Comparison of ENCODE assay signal across 14 mouse cellular contexts in the genomic region with DNA sequence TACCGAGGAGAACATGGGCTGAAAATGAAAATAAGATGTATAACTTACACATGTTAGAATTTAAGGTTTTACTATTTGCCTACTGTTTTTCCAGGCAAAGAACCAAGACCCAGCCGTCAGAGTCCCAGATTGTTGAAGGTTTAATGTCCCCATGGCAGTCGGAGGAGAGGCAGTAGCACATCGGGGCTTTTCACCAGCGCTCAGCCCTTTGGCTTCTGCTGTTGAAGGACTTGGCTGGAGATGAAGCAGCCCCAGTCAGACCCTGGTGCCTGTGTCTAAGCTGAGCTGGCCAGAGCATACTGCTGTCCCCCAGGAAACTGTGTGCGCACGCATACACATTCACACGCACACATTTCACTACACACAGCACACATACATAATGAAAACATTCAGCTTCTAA.
DNase-seq lines count a peak whose midpoint lies in the region; ATAC-seq and TF ChIP-seq lines count a peak whose summit lies in the region.
"Had no signal": no experiment of that assay in that cellular context is flagged by ENCODE, and none has a peak within 500 bp of the region (broad histone marks: within the 10 kb centered on the region; RNA-seq: fewer than 3 reads in every experiment).

No protein-coding gene starts in this region.

- no peak for TF ChIP-seq CTCF in midbrain, postnatal 0 days (IDR thresholded peaks at IDR 0.05)

- WGBS in heart, embryonic 11.5 days (ENCODE audit: insufficient replicate concordance): 84% methylated on average over 8 of the region's 8 CpGs
- WGBS in midbrain, postnatal 0 days: 76% methylated on average over 8 of the region's 8 CpGs
- 85% methylated on average over 8 of the region's 8 CpGs for WGBS in midbrain, embryonic 15.5 days

- no peak overlapping the region for H3K27ac ChIP-seq in heart, embryonic 11.5 days (ENCODE audit: low read depth, low read length)
- no peak overlapping the region for H3K27ac ChIP-seq in midbrain, postnatal 0 days (ENCODE audit: low read depth, low read length)
- H3K27ac ChIP-seq in midbrain, embryonic 15.5 days: no peak overlapping the region
- H3K27ac ChIP-seq: intestine, embryonic 15.5 days; liver, embryonic 12.5 days; neural tube, embryonic 12.5 days had no signal

- H3K4me2 ChIP-seq in heart, embryonic 11.5 days: no peak overlapping the region
- no peak overlapping the region for H3K4me2 ChIP-seq in midbrain, postnatal 0 days (ENCODE audit: low read depth, low read length, poor library complexity, severe bottlenecking)
- no peak overlapping the region for H3K4me2 ChIP-seq in midbrain, embryonic 15.5 days
- H3K4me2 ChIP-seq: intestine, embryonic 15.5 days; liver, embryonic 12.5 days; neural tube, embryonic 12.5 days had no signal

- H3K9ac ChIP-seq in heart, embryonic 11.5 days (ENCODE audit: low read depth, low read length): no peak overlapping the region
- H3K9ac ChIP-seq in midbrain, postnatal 0 days (replicated peaks; ENCODE audit: low read length, poor library complexity, severe bottlenecking): no peak overlapping the region
- no peak overlapping the region for H3K9ac ChIP-seq in midbrain, embryonic 15.5 days
- H3K9ac ChIP-seq: intestine, embryonic 15.5 days; liver, embryonic 12.5 days; neural tube, embryonic 12.5 days had no signal

- no peaks in the 10 kb centered on the region for H3K9me3 ChIP-seq in heart, embryonic 11.5 days (replicated peaks; ENCODE audit: control insufficient read depth, low read length)
- H3K9me3 ChIP-seq in midbrain, postnatal 0 days (ENCODE audit: low read length): no peaks in the 10 kb centered on the region
- H3K9me3 ChIP-seq in midbrain, embryonic 15.5 days: no peaks in the 10 kb centered on the region
- H3K9me3 ChIP-seq: intestine, embryonic 15.5 days; liver, embryonic 12.5 days; neural tube, embryonic 12.5 days had no signal

- DNase-seq in heart, postnatal 4 days: peak; percentile 24
- peak; percentile 36 to 50 for DNase-seq in kidney, postnatal 4 days
- no peak for DNase-seq in kidney, adult 18-20 months
- peak; percentile 39 for DNase-seq in midbrain, postnatal 0 days (ENCODE audit: low spot score)
- DNase-seq in gastrocnemius, adult 18-20 months (ENCODE audit: low spot score): no peak
- DNase-seq: right cerebral cortex, postnatal 4 days; thymus, adult 2 months had no signal

- H3K27me3 ChIP-seq in heart, embryonic 11.5 days (ENCODE audit: control insufficient read depth, insufficient read depth, low read length): no peaks in the 10 kb centered on the region
- H3K27me3 ChIP-seq in midbrain, postnatal 0 days (ENCODE audit: insufficient read depth, low read length): no peaks in the 10 kb centered on the region
- H3K27me3 ChIP-seq in midbrain, embryonic 15.5 days (replicated peaks): no peaks in the 10 kb centered on the region
- H3K27me3 ChIP-seq: intestine, embryonic 15.5 days; liver, embryonic 12.5 days; neural tube, embryonic 12.5 days had no signal

- H3K4me1 ChIP-seq in heart, embryonic 11.5 days (ENCODE audit: control insufficient read depth, insufficient read depth, low read length): no peaks in the 10 kb centered on the region
- no peaks in the 10 kb centered on the region for H3K4me1 ChIP-seq in midbrain, postnatal 0 days (ENCODE audit: insufficient read depth, low read length)
- H3K4me1 ChIP-seq in midbrain, embryonic 15.5 days: no peaks in the 10 kb centered on the region
- H3K4me1 ChIP-seq: neural tube, embryonic 12.5 days had no signal

- no peak for ATAC-seq in heart, embryonic 11.5 days (replicated peaks; ENCODE audit: insufficient number of reproducible peaks, low FRiP score, low TSS enrichment)
- ATAC-seq in midbrain, postnatal 0 days (ENCODE audit: low FRiP score): 0 out of 2 replicates have a peak, but pooled peaks have one; percentile 20
- ATAC-seq in midbrain, embryonic 15.5 days (replicated peaks): no peak
- ATAC-seq: forebrain, embryonic 14.5 days; intestine, embryonic 15.5 days; liver, embryonic 12.5 days had no signal

- no peaks in the 10 kb centered on the region for H3K36me3 ChIP-seq in heart, embryonic 11.5 days (ENCODE audit: control insufficient read depth, insufficient read depth, low read length)
- H3K36me3 ChIP-seq in midbrain, postnatal 0 days (ENCODE audit: insufficient read depth, low read length): no peaks in the 10 kb centered on the region
- no peaks in the 10 kb centered on the region for H3K36me3 ChIP-seq in midbrain, embryonic 15.5 days (replicated peaks)
- H3K36me3 ChIP-seq: G1E; intestine, embryonic 15.5 days; neural tube, embryonic 12.5 days had no signal

- H3K4me3 ChIP-seq in heart, embryonic 11.5 days (ENCODE audit: low read depth, low read length): no peak overlapping the region
- H3K4me3 ChIP-seq in midbrain, postnatal 0 days (ENCODE audit: low read depth, low read length): no peak overlapping the region
- no peak overlapping the region for H3K4me3 ChIP-seq in midbrain, embryonic 15.5 days
- H3K4me3 ChIP-seq: intestine, embryonic 15.5 days; liver, embryonic 12.5 days; neural tube, embryonic 12.5 days had no signal

Comparison
In these comparisons a context has a peak if more than half of its experiments do, and no peak if none do; other contexts are left out.
1. DNase-seq: peak in heart, postnatal 4 days (single experiment), kidney, postnatal 4 days (2 of 2) and midbrain, postnatal 0 days (single experiment); none in kidney, adult 18-20 months (single experiment) and gastrocnemius, adult 18-20 months (single experiment).